Mouse (Mus musculus): Measurements from ENCODE around the gene Ncaph2.

- TF ChIP-seq CTCF (IDR thresholded peaks at IDR 0.05; ENCODE audit: insufficient read depth, low read depth, low read length) (no peak), POLR2A (IDR thresholded peaks at IDR 0.05; ENCODE audit: insufficient read depth, low read depth, low read length) (no peak)
These were observed 31.9 kb upstream of the Ncaph2 start for GRCm38 (mm10) chr15:89323656-89324055.

Measured in olfactory bulb, adult 2 months (tissue).